Mouse (Mus musculus) kidney, adult 2 months (tissue): ENCODE measurements around the gene Spata21.

Experiments
- CTCF ChIP-seq: fragments of 200-500 bp; conservative IDR thresholded peaks from 2 replicates; pipeline ENCODE4 v1.5.1; 2011; ENCODE audit warnings: low read depth, mild to moderate bottlenecking, control low read depth, low read length, moderate library complexity, mixed read lengths; ENCODE audit not compliant: insufficient read depth, insufficient read length
- POLR2A ChIP-seq: fragments of 200-500 bp; IDR thresholded peaks from one replicate; pipeline ENCODE4 v1.6.1; 2011; ENCODE audit warnings: low read depth, low read length, control low read depth

DNA sequence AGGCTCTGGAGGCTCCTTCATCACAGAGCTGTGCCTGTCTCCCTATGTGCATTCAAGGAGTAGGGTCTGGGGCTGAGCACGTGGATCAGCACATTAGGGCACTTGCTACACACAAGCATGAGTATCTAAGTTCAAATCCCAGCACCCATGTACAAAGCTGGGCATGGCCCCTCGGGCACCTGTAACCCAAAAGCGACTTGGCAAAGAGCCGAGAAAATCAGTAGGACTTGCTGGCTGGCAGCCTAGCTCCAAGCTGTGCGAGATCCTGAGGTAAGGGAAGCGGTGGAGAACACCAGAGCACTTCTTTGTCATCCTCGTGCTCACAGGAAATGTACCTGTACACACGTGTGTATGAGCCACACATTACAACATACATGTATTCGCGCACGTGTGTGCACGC is 35.7 kb upstream of the Spata21 start:
- no peak for TF ChIP-seq POLR2A
- TF ChIP-seq CTCF: no peak
